Mouse (Mus musculus) stomach, embryonic 15.5 days (tissue): ENCODE measurements around the gene Tshz2. TPM values are rescaled to one million over a fixed set of nuclear protein-coding genes. Genes with fewer than 3 reads are reported as not detected.

Experiments used
- ATAC-seq: fragments of 200-750 bp; cut with Nextera tagmentation; 2 replicates; pipeline ENCODE4 v1.8.0; 2017; ENCODE audit warnings: low read depth, moderate number of reproducible peaks, moderate TSS enrichment; ENCODE audit not compliant: insufficient read depth, low FRiP score
- H3K27ac ChIP-seq: fragments of 300-500 bp; sonication (generic); 2 replicates; pipeline ENCODE4 v1.5.1; 2015; ENCODE audit warnings: mild to moderate bottlenecking, inconsistent platforms
- H3K27me3 ChIP-seq: fragments of 300-500 bp; sonication (generic); replicated peaks from 2 replicates; pipeline ENCODE4 v1.6.1; 2015; ENCODE audit warnings: inconsistent platforms
- H3K36me3 ChIP-seq: fragments of 300-500 bp; sonication (generic); 2 replicates; pipeline ENCODE4 v1.6.1; 2015; ENCODE audit warnings: inconsistent platforms
- H3K4me1 ChIP-seq: fragments of 300-500 bp; sonication (generic); 2 replicates; pipeline ENCODE4 v1.6.1; 2015; ENCODE audit warnings: inconsistent platforms
- H3K4me2 ChIP-seq: fragments of 300-500 bp; sonication (generic); 2 replicates; pipeline ENCODE4 v1.6.1; 2015; ENCODE audit warnings: mild to moderate bottlenecking, inconsistent platforms
- H3K4me3 ChIP-seq: fragments of 300-500 bp; sonication (generic); replicated peaks from 2 replicates; pipeline ENCODE4 v1.5.1; 2015; ENCODE audit warnings: inconsistent platforms
- H3K9ac ChIP-seq: fragments of 300-500 bp; sonication (generic); 2 replicates; pipeline ENCODE4 v1.6.1; 2015; ENCODE audit warnings: inconsistent platforms
- H3K9me3 ChIP-seq: fragments of 300-500 bp; sonication (generic); 2 replicates; pipeline ENCODE4 v1.6.1; 2016; ENCODE audit warnings: inconsistent platforms
- WGBS: fragments of 180-500 bp; shearing (Covaris S2); methylation state at CpG from one replicate; pipeline ENCODE4 v1.1.7; 2015; 5-methylcytosine and 5-hydroxymethylcytosine counted together
- polyA plus RNA-seq: library from polyadenylated mRNA; unstranded; fragments of >200 nt; fragmentation: Nextera tagmentation; extraction: Ambion mirVana; gene quantifications from 2 replicates; pipeline ENCODE4 v1.2.1, GENCODE M21; 2015

Tshz2 gene
- polyA plus RNA-seq, 1 experiment from 2014 or later = 15.9 TPM

DNA sequence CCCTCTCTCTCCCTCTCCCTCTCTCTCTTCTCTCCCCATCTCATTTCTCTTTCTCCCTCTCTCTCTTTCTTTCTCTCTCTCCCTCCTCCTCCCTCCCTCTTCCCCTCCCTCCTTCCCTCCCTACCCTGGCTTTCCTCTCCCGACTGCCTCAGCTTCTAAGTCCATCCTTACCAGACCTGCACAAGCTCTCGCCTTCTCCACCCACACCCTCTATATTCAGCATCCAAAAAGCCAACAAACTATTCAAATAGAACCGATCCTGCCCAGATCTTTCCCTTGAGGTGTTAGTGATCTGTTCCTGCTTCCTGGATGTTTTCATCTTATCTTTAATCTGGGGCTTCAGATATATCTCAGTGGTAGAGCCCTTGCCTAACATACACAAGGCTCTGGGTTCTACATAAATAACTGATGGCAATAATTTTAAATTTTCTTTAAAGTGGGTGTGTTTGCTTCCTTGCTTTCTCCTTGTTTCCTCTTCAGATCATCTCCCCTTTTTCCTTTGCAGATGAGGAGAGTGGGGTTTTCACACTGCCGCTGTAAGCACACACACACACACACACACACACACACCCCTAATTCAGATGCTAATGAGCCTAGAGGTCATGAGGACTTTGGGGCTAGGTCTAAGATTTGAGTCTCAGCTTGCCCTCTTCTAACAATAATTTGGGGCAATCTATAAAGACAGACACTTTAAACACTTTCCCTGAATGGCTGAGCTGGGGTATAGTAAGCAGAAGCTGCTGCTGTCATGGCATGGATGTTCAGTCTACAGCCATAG is 226.5 kb downstream of the Tshz2 start:
- H3K4me3 ChIP-seq = no peak overlapping the region
- 50% methylated on average over 4 of the region's 4 CpGs for WGBS
- no peaks in the 10 kb centered on the region for H3K27me3 ChIP-seq
- no peak overlapping the region for H3K4me2 ChIP-seq
- no peak overlapping the region for H3K27ac ChIP-seq
- no peak overlapping the region for H3K9ac ChIP-seq
- ATAC-seq = no peak
- H3K9me3 ChIP-seq = no peaks in the 10 kb centered on the region
- H3K36me3 ChIP-seq = no peaks in the 10 kb centered on the region
- peaks cover 12% of the 10 kb centered on the region; the same call in 1 of the 2 replicates for H3K4me1 ChIP-seq

DNA sequence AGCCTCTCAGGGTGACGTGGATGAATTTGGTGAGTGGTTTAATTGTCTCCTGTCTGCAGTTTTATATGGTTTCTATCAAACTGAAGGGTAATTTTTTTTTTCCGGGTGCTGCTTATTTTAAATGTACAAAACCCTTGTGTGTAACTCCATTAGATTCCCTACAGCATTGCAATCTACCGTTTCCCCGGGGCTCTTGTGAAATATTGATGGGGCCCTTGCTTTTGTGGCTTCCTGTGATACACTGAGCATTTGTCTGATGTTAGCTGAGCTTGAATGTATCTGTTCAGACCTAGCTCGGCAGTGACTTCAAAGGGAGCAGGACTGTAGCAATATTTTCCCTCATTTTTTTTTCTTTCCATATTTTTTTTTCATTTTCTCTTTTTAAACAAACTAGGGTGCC is 228.1 kb downstream of the Tshz2 start:
- 35% methylated on average over 5 of the region's 5 CpGs for WGBS
- no peak overlapping the region for H3K27ac ChIP-seq

DNA sequence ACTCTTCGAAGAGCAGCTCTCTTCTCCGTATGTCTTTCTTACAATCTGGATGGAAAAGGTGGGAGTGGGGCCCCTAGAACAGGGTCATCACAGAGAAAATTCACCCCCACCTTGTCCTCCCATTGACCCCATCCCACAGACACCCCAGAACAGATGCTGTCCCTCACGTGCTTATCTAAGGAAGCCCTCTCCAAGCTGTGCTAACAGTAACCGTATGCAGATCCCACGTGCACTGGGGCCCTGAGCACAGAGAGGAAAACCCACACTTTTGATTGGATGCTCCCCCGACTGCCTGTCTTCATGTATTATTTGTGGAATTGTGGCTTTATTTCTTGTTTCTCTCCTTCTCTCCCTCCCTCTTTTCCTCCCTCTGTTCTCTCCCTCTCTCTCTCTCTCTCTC is 229.9 kb downstream of the Tshz2 start:
- Histone ChIP-seq H3K36me3 (no peaks in the 10 kb centered on the region), H3K27me3 (no peaks in the 10 kb centered on the region), H3K27ac (no peak overlapping the region), H3K4me3 (no peak overlapping the region), H3K9me3 (no peaks in the 10 kb centered on the region), H3K4me2 (no peak overlapping the region), H3K9ac (no peak overlapping the region), H3K4me1 (peaks cover 12% of the 10 kb centered on the region; the same call in 1 of the 2 replicates)
- 27% methylated on average over 6 of the region's 6 CpGs for WGBS
- peak; percentile 33; the same call in 1 of the 2 replicates for ATAC-seq

More for the DNA sequence above, 228.1 kb downstream of the Tshz2 start:
- Histone ChIP-seq H3K27me3 (no peaks in the 10 kb centered on the region), H3K36me3 (no peaks in the 10 kb centered on the region), H3K4me2 (no peak overlapping the region), H3K4me1 (peaks cover 12% of the 10 kb centered on the region; the same call in 1 of the 2 replicates), H3K9ac (no peak overlapping the region), H3K9me3 (no peaks in the 10 kb centered on the region), H3K4me3 (no peak overlapping the region)
- no peak for ATAC-seq

DNA sequence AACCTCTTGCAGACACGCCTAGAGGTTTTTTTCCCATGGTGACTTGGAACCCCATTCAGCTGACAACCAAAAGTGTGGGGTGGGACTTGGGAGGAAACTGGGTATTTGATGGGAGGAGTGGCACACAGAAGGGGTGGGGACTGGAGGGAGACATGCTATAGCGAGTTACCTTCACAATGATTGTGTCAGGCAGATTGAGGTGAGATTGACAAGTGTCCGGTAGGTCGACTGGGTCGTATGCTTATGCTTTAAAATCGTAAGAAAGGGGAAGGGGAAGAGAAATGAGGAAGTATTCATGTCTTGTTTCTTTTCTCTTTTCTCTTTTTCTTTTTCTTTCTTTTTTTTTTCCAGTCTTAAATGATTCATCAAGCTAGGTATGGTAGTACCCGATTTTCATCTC is 236.7 kb downstream of the Tshz2 start:
- Histone ChIP-seq H3K4me2 (no peak overlapping the region), H3K4me1 (0 out of 2 replicates have a peak, but pooled peaks cover 5% of the 10 kb centered on the region), H3K27ac (no peak overlapping the region), H3K9me3 (no peaks in the 10 kb centered on the region), H3K4me3 (no peak overlapping the region), H3K9ac (no peak overlapping the region), H3K36me3 (no peaks in the 10 kb centered on the region), H3K27me3 (no peaks in the 10 kb centered on the region)
- 78% methylated on average over 7 of the region's 7 CpGs for WGBS
- no peak for ATAC-seq

DNA sequence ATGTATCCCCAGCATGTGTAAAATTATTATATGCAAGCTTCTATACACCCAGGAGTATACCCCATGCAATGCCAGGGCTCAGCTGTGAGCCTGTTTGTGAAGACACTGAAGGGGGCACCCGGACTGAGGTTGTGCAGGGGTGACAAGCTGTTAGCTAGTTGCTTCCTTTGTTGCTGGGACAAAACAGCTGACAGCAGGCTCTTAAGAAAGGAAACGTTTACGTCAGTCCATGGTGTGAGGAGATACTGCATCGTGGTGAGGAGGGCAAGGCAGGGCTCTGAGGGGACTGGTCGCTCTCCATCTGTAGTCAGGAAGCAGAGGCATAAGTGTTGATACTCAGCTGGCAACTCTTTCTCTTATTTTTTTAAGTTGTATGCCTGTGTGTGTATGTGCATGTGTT is 237.7 kb downstream of the Tshz2 start:
- Histone ChIP-seq H3K27me3 (no peaks in the 10 kb centered on the region), H3K4me3 (no peak overlapping the region), H3K4me1 (0 out of 2 replicates have a peak, but pooled peaks cover 5% of the 10 kb centered on the region), H3K9me3 (no peaks in the 10 kb centered on the region), H3K9ac (no peak overlapping the region), H3K27ac (no peak overlapping the region), H3K36me3 (no peaks in the 10 kb centered on the region), H3K4me2 (no peak overlapping the region)
- 45% methylated on average over 5 of the region's 5 CpGs for WGBS
- ATAC-seq = no peak

DNA sequence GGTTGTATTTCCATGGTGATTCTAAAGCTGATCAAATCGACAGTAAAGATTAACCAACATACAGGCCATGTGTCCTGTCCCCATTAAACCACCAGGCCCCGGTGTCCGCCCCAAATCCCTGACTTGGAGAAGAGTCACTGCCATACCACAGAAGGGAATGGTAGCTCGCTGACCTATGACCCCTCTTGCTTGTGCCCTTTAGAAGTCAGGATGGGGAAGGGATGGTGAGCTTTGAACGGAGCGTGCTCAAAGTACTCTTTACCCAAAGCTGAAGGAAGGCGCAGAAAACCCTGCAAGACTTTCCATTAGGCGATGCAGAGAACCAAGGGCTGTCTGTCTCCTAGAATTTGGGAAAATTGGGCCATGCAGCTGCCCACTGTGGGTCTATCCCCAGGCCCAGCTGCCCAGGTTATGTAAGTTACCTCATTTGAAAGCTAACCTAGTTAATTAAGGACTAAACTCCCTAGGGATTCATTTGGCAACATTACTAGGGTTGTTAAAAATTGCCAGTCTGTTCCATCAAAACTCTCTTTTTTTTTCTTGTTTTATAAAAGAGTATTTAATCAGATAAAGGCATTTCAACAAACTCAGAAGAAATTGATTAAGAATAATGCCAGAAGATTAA is 238.7 kb downstream of the Tshz2 start:
- H3K27me3 ChIP-seq = no peaks in the 10 kb centered on the region
- H3K4me2 ChIP-seq = no peak overlapping the region
- H3K4me1 ChIP-seq = 0 out of 2 replicates have a peak, but pooled peaks cover 5% of the 10 kb centered on the region
- H3K36me3 ChIP-seq = no peaks in the 10 kb centered on the region
- no peak overlapping the region for H3K27ac ChIP-seq
- ATAC-seq = no peak
- H3K9me3 ChIP-seq = no peaks in the 10 kb centered on the region
- WGBS = 88% methylated on average over 8 of the region's 8 CpGs
- no peak overlapping the region for H3K9ac ChIP-seq
- no peak overlapping the region for H3K4me3 ChIP-seq

DNA sequence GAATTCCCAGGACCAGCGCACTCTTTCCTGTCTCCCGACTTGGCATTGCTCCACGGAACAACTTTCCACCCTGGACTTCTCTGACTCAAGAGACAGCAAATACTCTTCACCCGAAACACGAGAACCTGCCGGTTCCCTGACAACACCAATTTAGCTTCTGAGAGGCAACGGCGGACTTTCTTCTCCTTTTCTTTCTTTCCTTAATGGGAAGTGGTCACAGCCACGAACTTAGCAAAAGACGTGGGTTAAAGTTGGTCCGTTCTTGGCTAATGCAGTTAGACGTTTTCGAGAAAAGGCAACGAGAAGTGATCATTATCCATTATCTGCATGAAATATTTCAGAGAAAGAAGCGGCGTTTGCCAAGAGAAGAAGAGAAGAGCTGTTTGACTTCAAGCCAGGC is 240.6 kb downstream of the Tshz2 start:
- ATAC-seq = no peak
- H3K36me3 ChIP-seq = no peaks in the 10 kb centered on the region
- no peak overlapping the region for H3K4me3 ChIP-seq
- WGBS = 55% methylated on average over 16 of the region's 16 CpGs
- H3K27ac ChIP-seq = peak overlapping the region; percentile 3; the same call in 1 of the 2 replicates
- H3K9ac ChIP-seq = no peak overlapping the region
- no peaks in the 10 kb centered on the region for H3K9me3 ChIP-seq
- H3K4me2 ChIP-seq = no peak overlapping the region
- no peaks in the 10 kb centered on the region for H3K27me3 ChIP-seq
- H3K4me1 ChIP-seq = 0 out of 2 replicates have a peak, but pooled peaks cover 5% of the 10 kb centered on the region

DNA sequence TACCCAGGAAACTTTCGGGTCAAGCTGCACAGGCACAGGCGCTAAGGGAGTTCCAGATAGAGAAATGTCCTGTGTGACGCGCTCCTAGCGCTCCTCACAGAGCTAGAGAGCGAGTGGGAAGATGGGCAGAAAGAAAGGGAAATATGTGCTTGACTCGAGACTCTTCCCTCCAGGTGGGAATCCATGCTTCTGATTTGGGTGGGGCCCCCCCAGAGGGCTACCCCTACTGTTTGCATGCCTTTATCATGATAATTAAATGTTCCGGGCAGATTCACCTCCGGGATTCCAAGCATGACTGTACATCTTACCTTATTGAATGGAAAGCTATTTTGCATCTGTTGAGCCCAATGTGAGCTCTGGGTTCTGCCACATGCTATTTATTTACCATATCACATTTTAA is 255.1 kb downstream of the Tshz2 start:
- Histone ChIP-seq H3K4me1 (no peaks in the 10 kb centered on the region), H3K27ac (no peak overlapping the region), H3K4me3 (no peak overlapping the region), H3K36me3 (peaks cover 7% of the 10 kb centered on the region; the same call in 1 of the 2 replicates), H3K27me3 (no peaks in the 10 kb centered on the region), H3K9ac (no peak overlapping the region), H3K4me2 (no peak overlapping the region), H3K9me3 (no peaks in the 10 kb centered on the region)
- 82% methylated on average over 9 of the region's 9 CpGs for WGBS
- no peak for ATAC-seq

DNA sequence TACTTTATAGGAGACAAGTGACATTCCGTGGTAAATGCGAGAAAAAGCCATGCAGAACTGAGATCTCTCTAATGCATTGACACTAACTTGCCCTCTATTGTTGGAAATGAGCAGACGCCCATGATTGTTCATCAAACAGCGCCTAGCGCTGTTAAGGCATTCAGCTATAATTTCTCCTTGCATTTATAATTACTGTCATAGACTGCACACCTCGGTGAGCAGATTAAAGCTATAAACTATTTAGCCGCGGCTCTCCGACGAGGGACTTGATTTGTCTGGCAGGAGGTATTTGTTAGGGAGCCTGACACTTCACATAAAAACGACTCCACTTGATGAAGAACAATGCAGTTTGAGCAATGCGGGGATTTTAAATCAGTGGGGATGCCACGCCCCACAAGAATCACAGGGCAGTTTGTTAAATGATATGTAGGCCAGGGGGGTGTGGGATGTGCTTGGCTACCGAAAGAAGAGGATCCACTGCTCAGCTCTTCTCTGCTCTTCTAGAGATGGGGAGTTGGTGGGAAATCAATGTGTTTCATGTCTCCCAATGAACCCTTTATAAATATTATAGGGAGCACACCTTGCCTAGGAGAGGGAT is 259.7 kb downstream of the Tshz2 start:
- Histone ChIP-seq H3K36me3 (peaks cover 2% of the 10 kb centered on the region; the same call in 1 of the 2 replicates), H3K27me3 (no peaks in the 10 kb centered on the region), H3K4me3 (no peak overlapping the region), H3K27ac (no peak overlapping the region), H3K4me2 (no peak overlapping the region), H3K9ac (no peak overlapping the region), H3K4me1 (no peaks in the 10 kb centered on the region), H3K9me3 (no peaks in the 10 kb centered on the region)
- WGBS = 58% methylated on average over 14 of the region's 14 CpGs
- no peak for ATAC-seq

DNA sequence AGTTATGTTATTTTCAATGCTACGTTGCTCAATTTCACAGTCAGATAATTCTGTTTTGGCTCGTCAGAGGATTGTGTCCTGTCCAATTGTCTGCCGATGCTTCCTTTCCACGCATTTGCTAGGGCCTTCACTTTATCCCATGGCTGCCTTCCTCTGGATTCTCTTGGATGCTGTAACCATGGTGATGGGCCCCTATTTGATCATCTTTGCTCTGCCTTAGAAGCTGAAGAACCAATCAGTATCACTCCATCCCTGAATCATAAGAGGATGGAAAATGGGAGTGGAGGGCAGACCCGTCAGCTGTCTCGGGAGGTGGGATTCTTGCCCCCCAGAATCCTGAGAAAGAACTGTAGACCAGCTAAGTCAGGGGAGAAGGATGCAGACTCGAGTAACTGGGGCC is 270.1 kb downstream of the Tshz2 start:
- Histone ChIP-seq H3K4me3 (no peak overlapping the region), H3K9ac (no peak overlapping the region), H3K27ac (no peak overlapping the region), H3K9me3 (no peaks in the 10 kb centered on the region), H3K36me3 (no peaks in the 10 kb centered on the region), H3K4me2 (no peak overlapping the region), H3K27me3 (no peaks in the 10 kb centered on the region), H3K4me1 (no peaks in the 10 kb centered on the region; the same call in 1 of the 2 replicates)
- ATAC-seq = no peak
- 88% methylated on average over 7 of the region's 7 CpGs for WGBS

DNA sequence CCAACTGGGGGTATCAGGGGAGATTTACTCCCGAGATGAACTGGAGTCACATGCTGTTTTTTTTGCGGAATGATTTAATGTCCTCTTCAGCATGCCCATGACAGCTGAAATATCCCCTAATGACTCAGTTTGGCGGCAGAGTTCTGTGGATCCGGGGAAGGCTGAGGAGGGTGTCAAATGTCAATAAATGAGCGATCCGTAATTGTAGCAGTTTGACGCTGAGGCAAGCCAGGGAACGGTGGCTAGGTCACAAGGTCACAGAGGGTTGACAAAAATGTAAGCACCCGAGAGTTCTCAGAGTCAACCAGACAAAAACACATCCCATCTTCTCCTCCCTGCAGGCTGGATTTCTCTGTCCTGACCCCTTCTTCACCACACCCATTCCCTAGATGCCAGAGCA is 273.6 kb downstream of the Tshz2 start:
- ATAC-seq = no peak
- H3K27ac ChIP-seq = no peak overlapping the region

DNA sequence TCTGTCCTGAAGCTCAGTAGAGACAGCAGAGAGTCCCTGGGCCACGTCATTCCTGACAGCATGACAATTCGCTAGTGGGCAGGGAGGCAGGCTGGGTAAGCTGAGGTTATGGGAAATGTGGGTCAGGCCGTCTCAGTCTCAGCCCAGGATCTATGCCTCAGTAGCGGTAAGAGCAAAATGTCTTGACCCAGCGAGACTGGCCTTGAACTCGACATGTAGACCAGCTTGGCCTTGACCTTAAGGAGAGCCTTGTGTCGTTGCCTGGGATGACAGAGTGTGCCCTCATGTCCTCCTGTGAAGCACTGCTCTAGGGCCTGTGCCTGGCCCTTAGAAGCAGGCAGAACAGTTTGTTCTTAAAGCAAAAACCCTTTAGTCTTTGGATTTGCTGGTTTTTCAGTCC is 275.2 kb downstream of the Tshz2 start:
- Histone ChIP-seq H3K9me3 (no peaks in the 10 kb centered on the region), H3K4me3 (no peak overlapping the region), H3K9ac (no peak overlapping the region), H3K27me3 (no peaks in the 10 kb centered on the region), H3K27ac (no peak overlapping the region), H3K36me3 (no peaks in the 10 kb centered on the region), H3K4me2 (no peak overlapping the region), H3K4me1 (no peaks in the 10 kb centered on the region; the same call in 1 of the 2 replicates)
- WGBS = 84% methylated on average over 7 of the region's 7 CpGs
- ATAC-seq = no peak

More for the DNA sequence above, 273.6 kb downstream of the Tshz2 start:
- no peaks in the 10 kb centered on the region; the same call in 1 of the 2 replicates for H3K4me1 ChIP-seq
- no peaks in the 10 kb centered on the region for H3K36me3 ChIP-seq
- no peak overlapping the region for H3K4me3 ChIP-seq
- H3K27me3 ChIP-seq = no peaks in the 10 kb centered on the region
- no peak overlapping the region for H3K9ac ChIP-seq
- H3K4me2 ChIP-seq = no peak overlapping the region
- no peaks in the 10 kb centered on the region for H3K9me3 ChIP-seq
- 11% methylated on average over 9 of the region's 9 CpGs for WGBS
